Mouse (Mus musculus) hindbrain, embryonic 15.5 days (tissue): ENCODE data around the gene Nat8f4. TPM values are rescaled to one million over a fixed set of nuclear protein-coding genes. Genes with fewer than 3 reads are reported as not detected.
A peak's percentile ranks its signal among the peaks of the same experiment; 100 is the strongest.
"Not testable (repeated sequence)": the region's sequence is repeated elsewhere in the genome, so short reads cannot be mapped to it uniquely, and the experiment has no call there.

Experiments
- ATAC-seq: fragments of 200-750 bp; cut with Nextera tagmentation; 2 replicates; pipeline ENCODE4 v1.8.0; 2017; ENCODE audit warnings: low read depth, moderate number of reproducible peaks, moderate TSS enrichment; ENCODE audit not compliant: low FRiP score
- H3K27ac ChIP-seq: fragments of 300-500 bp; sonication (generic); replicated peaks from 2 replicates; pipeline ENCODE4 v1.5.1; 2015; ENCODE audit warnings: mild to moderate bottlenecking, inconsistent platforms
- H3K27me3 ChIP-seq: fragments of 300-500 bp; sonication (generic); 2 replicates; pipeline ENCODE4 v1.6.1; 2015; ENCODE audit warnings: control low read depth, inconsistent platforms
- H3K36me3 ChIP-seq: fragments of 300-500 bp; sonication (generic); 2 replicates; pipeline ENCODE4 v1.6.1; 2015; ENCODE audit warnings: control low read depth, inconsistent platforms
- H3K4me1 ChIP-seq: fragments of 300-500 bp; sonication (generic); replicated peaks from 2 replicates; pipeline ENCODE4 v1.6.1; 2015; ENCODE audit warnings: control low read depth, inconsistent platforms
- H3K4me2 ChIP-seq: fragments of 300-500 bp; sonication (generic); 2 replicates; pipeline ENCODE4 v1.6.1; 2015; ENCODE audit warnings: moderate library complexity, mild to moderate bottlenecking, inconsistent platforms
- H3K4me3 ChIP-seq: fragments of 300-500 bp; sonication (generic); 2 replicates; pipeline ENCODE4 v1.5.1; 2015; ENCODE audit warnings: mild to moderate bottlenecking, inconsistent platforms
- H3K9ac ChIP-seq: fragments of 300-500 bp; sonication (generic); 2 replicates; pipeline ENCODE4 v1.6.1; 2015; ENCODE audit warnings: inconsistent platforms
- H3K9me3 ChIP-seq: fragments of 300-500 bp; sonication (generic); 2 replicates; pipeline ENCODE4 v1.6.1; 2016; ENCODE audit warnings: control low read depth, inconsistent platforms
- WGBS: fragments of 180-500 bp; shearing (Covaris S2); methylation state at CpG from one replicate; pipeline ENCODE4 v1.1.7; 2015; 5-methylcytosine and 5-hydroxymethylcytosine counted together
- polyA plus RNA-seq: library from polyadenylated mRNA; unstranded; fragments of >200 nt; fragmentation: Nextera tagmentation; extraction: Ambion mirVana; gene quantifications from 2 replicates; pipeline ENCODE4 v1.2.1, GENCODE M21; 2015

Gene Nat8f4
- 6.2 and 6.6 TPM in 2 replicates for polyA plus RNA-seq

GRCm38 (mm10) chr6:85904642-85905061 lies at the start of gene Nat8f4:
TSS of gene Nat8f4 (minus strand) at chr6:85904884.
- not testable (repeated sequence) for H3K36me3 ChIP-seq, H3K27ac ChIP-seq, H3K27me3 ChIP-seq, H3K4me1 ChIP-seq, H3K9me3 ChIP-seq
- peak within 1 kb of the TSS; percentile 33 for H3K4me3 ChIP-seq
- 17% methylated on average over 20 of the region's 20 CpGs for WGBS
- H3K9ac ChIP-seq: 0 out of 2 replicates have a peak within 1 kb of the TSS, but pooled peaks have one; percentile 3
- peak within 1 kb of the TSS; percentile 52 for H3K4me2 ChIP-seq
- peak; percentile 68; the same call in 1 of the 2 replicates for ATAC-seq

- no peaks in the 10 kb centered on the region for H3K4me1 ChIP-seq
- no peak overlapping the region for H3K9ac ChIP-seq
- no peak overlapping the region for H3K4me3 ChIP-seq
- WGBS: 89% methylated on average over 6 of the region's 6 CpGs
- no peak for ATAC-seq
- no peaks in the 10 kb centered on the region for H3K9me3 ChIP-seq
- H3K36me3 ChIP-seq: peaks cover 88% of the 10 kb centered on the region
- H3K27ac ChIP-seq: no peak overlapping the region
- no peak overlapping the region for H3K4me2 ChIP-seq
- no peaks in the 10 kb centered on the region for H3K27me3 ChIP-seq
Observed at GRCm38 (mm10) chr6:85948549-85948948, 43.9 kb upstream of the Nat8f4 start.

DNA sequence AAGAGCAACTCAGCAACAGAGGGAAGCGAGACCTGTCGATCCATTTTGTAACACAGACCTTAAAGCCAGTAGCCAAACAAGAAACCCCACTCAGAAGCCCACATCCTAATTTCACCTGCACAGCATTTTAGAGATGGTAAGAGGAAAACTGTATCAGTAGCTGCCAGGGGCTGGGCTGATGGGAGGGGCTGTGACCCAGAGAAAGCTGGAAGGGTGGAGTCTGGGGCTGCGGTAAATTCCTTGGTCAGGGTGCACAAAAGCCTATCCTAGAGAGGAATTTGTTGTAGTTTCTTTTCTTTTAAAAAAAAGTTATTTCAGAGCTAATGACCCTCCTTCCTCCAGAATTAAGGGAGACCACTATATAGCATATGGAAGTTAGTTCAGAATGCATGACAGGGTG lies 37.8 kb upstream of the Nat8f4 start:
- Histone ChIP-seq H3K36me3 (peaks cover 46% of the 10 kb centered on the region), H3K4me3 (no peak overlapping the region), H3K27me3 (no peaks in the 10 kb centered on the region), H3K27ac (no peak overlapping the region), H3K4me2 (no peak overlapping the region), H3K9ac (no peak overlapping the region), H3K9me3 (no peaks in the 10 kb centered on the region), H3K4me1 (no peaks in the 10 kb centered on the region)
- ATAC-seq: no peak
- WGBS: 93% methylated on average over 3 of the region's 3 CpGs

- Histone ChIP-seq H3K4me2 (no peak overlapping the region), H3K9me3 (no peaks in the 10 kb centered on the region), H3K4me3 (no peak overlapping the region), H3K27ac (no peak overlapping the region), H3K9ac (no peak overlapping the region), H3K36me3 (peaks cover 12% of the 10 kb centered on the region; the same call in 1 of the 2 replicates), H3K4me1 (peaks cover 6% of the 10 kb centered on the region; the same call in 1 of the 2 replicates), H3K27me3 (no peaks in the 10 kb centered on the region)
- WGBS: 80% methylated on average over 10 of the region's 10 CpGs
- ATAC-seq: no peak
Observed at GRCm38 (mm10) chr6:85938701-85939100, 34.0 kb upstream of the Nat8f4 start.

DNA sequence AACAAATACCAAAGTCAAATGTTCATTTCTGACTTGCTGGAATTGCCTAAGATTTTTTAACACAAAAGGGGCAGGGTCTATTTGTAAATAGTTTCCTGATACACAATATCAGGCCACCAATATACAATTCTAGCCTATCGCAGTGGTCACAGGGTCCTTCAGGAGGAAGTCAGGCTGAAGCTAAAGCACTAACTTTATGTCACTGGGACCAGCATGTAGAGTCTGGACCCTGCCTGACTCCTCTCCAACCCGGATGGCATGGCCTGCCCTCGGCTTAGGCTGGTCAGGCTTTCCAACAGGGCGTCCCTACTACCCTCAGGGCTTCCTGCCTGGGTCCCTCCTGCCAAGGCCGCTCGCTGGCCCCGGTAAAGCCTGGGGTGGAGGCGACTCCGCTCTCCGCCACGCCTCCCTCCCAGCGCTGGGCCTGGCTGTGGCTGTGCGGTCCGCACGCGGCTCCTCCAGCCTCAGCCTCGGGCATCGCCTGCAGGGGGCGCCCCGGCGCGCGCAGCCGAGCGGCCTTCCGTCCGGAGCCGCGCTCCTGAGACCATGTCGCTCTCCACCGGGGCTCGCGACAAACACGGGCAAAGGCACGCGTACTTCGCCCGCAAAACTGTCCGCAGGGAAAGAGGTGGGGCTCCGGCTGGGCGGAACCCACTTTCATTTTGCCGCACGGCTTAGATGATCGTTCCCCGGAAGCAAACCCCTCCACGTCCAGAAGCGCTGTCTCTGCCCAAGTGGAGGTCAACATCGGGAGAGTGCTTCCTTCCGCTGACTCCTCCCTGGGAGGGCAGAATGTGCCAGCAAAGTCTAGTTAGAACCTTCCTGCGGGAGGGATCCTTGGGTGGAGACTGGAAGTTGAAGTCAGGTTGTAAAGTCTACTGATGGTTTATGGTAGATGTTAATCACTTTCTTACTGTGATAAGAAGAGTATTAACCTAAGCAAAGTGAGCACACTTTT lies 32.1 kb upstream of the Nat8f4 start:
- H3K27me3 ChIP-seq, H3K36me3 ChIP-seq, H3K9me3 ChIP-seq, H3K4me1 ChIP-seq: not testable (repeated sequence)
- peak overlapping the region; percentile 64 for H3K9ac ChIP-seq
- peak overlapping the region; percentile 45 for H3K4me3 ChIP-seq
- peak; percentile 94 for ATAC-seq
- H3K4me2 ChIP-seq: peak overlapping the region; percentile 71
- WGBS: 2% methylated on average over 50 of the region's 50 CpGs
- peak overlapping the region; percentile 52; the same call in 1 of the 2 replicates for H3K27ac ChIP-seq

GRCm38 (mm10) chr6:85935646-85936045 lies 31.0 kb upstream of the Nat8f4 start:
- peaks cover 6% of the 10 kb centered on the region; the same call in 1 of the 2 replicates for H3K4me1 ChIP-seq
- H3K27ac ChIP-seq: no peak overlapping the region
- H3K9ac ChIP-seq: no peak overlapping the region
- 67% methylated on average over 3 of the region's 3 CpGs for WGBS
- no peak overlapping the region for H3K4me3 ChIP-seq
- H3K36me3 ChIP-seq: 0 out of 2 replicates have a peak, but pooled peaks cover 2% of the 10 kb centered on the region
- no peaks in the 10 kb centered on the region for H3K9me3 ChIP-seq
- ATAC-seq: no peak
- H3K27me3 ChIP-seq: no peaks in the 10 kb centered on the region
- no peak overlapping the region for H3K4me2 ChIP-seq

DNA sequence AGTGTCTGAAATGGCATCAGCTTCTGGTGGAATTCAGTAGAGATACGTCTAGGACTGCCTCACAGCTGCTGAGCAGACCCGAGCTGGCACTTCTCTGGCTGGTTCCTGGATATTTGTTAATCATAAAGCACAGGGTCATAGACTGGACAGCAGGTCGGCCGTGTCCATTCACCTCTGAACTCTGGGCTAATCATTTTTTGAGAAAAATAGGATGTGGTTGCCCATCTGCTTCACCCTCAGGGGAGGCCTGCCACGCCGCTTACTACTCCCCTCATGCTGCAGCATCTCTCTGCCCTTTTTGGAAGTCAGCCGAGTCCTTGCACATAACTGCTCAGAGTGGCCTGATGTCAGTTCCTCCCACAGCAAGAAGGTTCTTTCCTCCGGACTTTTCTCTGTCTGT lies 29.4 kb upstream of the Nat8f4 start:
- Histone ChIP-seq H3K4me1 (peaks cover 6% of the 10 kb centered on the region; the same call in 1 of the 2 replicates), H3K27me3 (no peaks in the 10 kb centered on the region), H3K4me3 (no peak overlapping the region), H3K36me3 (peaks cover 16% of the 10 kb centered on the region; the same call in 1 of the 2 replicates), H3K9me3 (no peaks in the 10 kb centered on the region), H3K4me2 (no peak overlapping the region), H3K27ac (no peak overlapping the region), H3K9ac (no peak overlapping the region)
- WGBS: 86% methylated on average over 8 of the region's 8 CpGs
- no peak for ATAC-seq

- no peak overlapping the region for H3K27ac ChIP-seq
- H3K36me3 ChIP-seq: peaks cover 56% of the 10 kb centered on the region
- H3K4me2 ChIP-seq: no peak overlapping the region
- WGBS: 82% methylated on average over 1 of the region's 1 CpGs
- H3K4me1 ChIP-seq: no peaks in the 10 kb centered on the region
- no peak for ATAC-seq
- H3K27me3 ChIP-seq: no peaks in the 10 kb centered on the region
- no peak overlapping the region for H3K9ac ChIP-seq
- H3K9me3 ChIP-seq: no peaks in the 10 kb centered on the region
- no peak overlapping the region for H3K4me3 ChIP-seq
Observed at GRCm38 (mm10) chr6:85929312-85929711, 24.6 kb upstream of the Nat8f4 start.

GRCm38 (mm10) chr6:85927476-85928464 lies 23.1 kb upstream of the Nat8f4 start:
- H3K27me3 ChIP-seq: no peaks in the 10 kb centered on the region
- no peak for ATAC-seq
- no peak overlapping the region for H3K4me3 ChIP-seq
- WGBS: 93% methylated on average over 9 of the region's 9 CpGs
- H3K36me3 ChIP-seq: peaks cover 64% of the 10 kb centered on the region
- no peaks in the 10 kb centered on the region for H3K4me1 ChIP-seq
- H3K4me2 ChIP-seq: no peak overlapping the region
- no peak overlapping the region for H3K9ac ChIP-seq
- H3K9me3 ChIP-seq: no peaks in the 10 kb centered on the region
- no peak overlapping the region for H3K27ac ChIP-seq

- Histone ChIP-seq H3K4me1 (no peaks in the 10 kb centered on the region), H3K9ac (no peak overlapping the region), H3K36me3 (peaks cover 71% of the 10 kb centered on the region), H3K27me3 (no peaks in the 10 kb centered on the region), H3K4me2 (no peak overlapping the region), H3K27ac (no peak overlapping the region), H3K4me3 (no peak overlapping the region), H3K9me3 (no peaks in the 10 kb centered on the region)
- 89% methylated on average over 1 of the region's 1 CpGs for WGBS
- no peak for ATAC-seq
Observed at GRCm38 (mm10) chr6:85926709-85927108, 22.0 kb upstream of the Nat8f4 start.

- 100% methylated on average over 1 of the region's 1 CpGs for WGBS
Observed at GRCm38 (mm10) chr6:85923643-85924042, 19.0 kb upstream of the Nat8f4 start.

More at GRCm38 (mm10) chr6:85923643-85924042, 19.0 kb upstream of the Nat8f4 start:
- Histone ChIP-seq H3K36me3 (peaks cover 56% of the 10 kb centered on the region), H3K4me1 (no peaks in the 10 kb centered on the region), H3K27ac (no peak overlapping the region), H3K9ac (no peak overlapping the region), H3K4me3 (no peak overlapping the region), H3K27me3 (no peaks in the 10 kb centered on the region), H3K4me2 (no peak overlapping the region), H3K9me3 (no peaks in the 10 kb centered on the region)
- ATAC-seq: no peak
